Mouse (Mus musculus) embryonic facial prominence, embryonic 11.5 days (tissue): ENCODE data around the gene Dnajc5. TPM values are rescaled to one million over a fixed set of nuclear protein-coding genes. Genes with fewer than 3 reads are reported as not detected.

ENCODE experiments used
- ATAC-seq: fragments of 200-750 bp; cut with Nextera tagmentation; replicated peaks from 2 replicates; pipeline ENCODE4 v1.8.0; 2017; ENCODE audit warnings: low read depth; ENCODE audit not compliant: insufficient number of reproducible peaks, low FRiP score, low TSS enrichment
- DNase-seq: peaks from one replicate; pipeline ENCODE4 v3.0.0-alpha.2; 2015; ENCODE audit warnings: low spot score
- H3K27ac ChIP-seq: fragments of 300-500 bp; sonication (generic); replicated peaks from 2 replicates; pipeline ENCODE4 v1.5.1; 2014; ENCODE audit warnings: mild to moderate bottlenecking, low read depth, low read length, control low read depth
- H3K27me3 ChIP-seq: fragments of 300-500 bp; sonication (generic); 2 replicates; pipeline ENCODE4 v1.6.1; 2014; ENCODE audit warnings: mild to moderate bottlenecking, low read length, moderate library complexity, mixed read lengths; ENCODE audit not compliant: control insufficient read depth, insufficient read depth
- H3K36me3 ChIP-seq: fragments of 300-500 bp; sonication (generic); replicated peaks from 2 replicates; pipeline ENCODE4 v1.6.1; 2014; ENCODE audit warnings: low read depth, mild to moderate bottlenecking, low read length, moderate library complexity, mixed read lengths; ENCODE audit not compliant: control insufficient read depth, insufficient read depth
- H3K4me1 ChIP-seq: fragments of 300-500 bp; sonication (generic); 2 replicates; pipeline ENCODE4 v1.6.1; 2014; ENCODE audit warnings: low read length, mixed read lengths; ENCODE audit not compliant: control insufficient read depth, insufficient read depth
- H3K4me2 ChIP-seq: fragments of 300-500 bp; sonication (generic); 2 replicates; pipeline ENCODE4 v1.6.1; 2014; ENCODE audit warnings: low read depth, mild to moderate bottlenecking, control low read depth, low read length, moderate library complexity
- H3K4me3 ChIP-seq: fragments of 300-500 bp; sonication (generic); 2 replicates; pipeline ENCODE4 v1.5.1; 2014; ENCODE audit warnings: low read depth, low read length, control low read depth
- H3K9ac ChIP-seq: fragments of 300-500 bp; sonication (generic); replicated peaks from 2 replicates; pipeline ENCODE4 v1.6.1; 2014; ENCODE audit warnings: mild to moderate bottlenecking, control low read depth, low read length
- H3K9me3 ChIP-seq: fragments of 300-500 bp; sonication (generic); replicated peaks from 2 replicates; pipeline ENCODE4 v1.6.1; 2016; ENCODE audit warnings: mild to moderate bottlenecking, low read length, inconsistent platforms, mixed read lengths; ENCODE audit not compliant: control insufficient read depth
- WGBS: fragments of 180-500 bp; shearing (Covaris S2); extraction: QIAGEN DNeasy Blood & Tissue Kit; methylation state at CpG from one replicate; pipeline ENCODE4 v1.1.7; 2014; 5-methylcytosine and 5-hydroxymethylcytosine counted together
- polyA plus RNA-seq: library from polyadenylated mRNA; unstranded; fragments of >200 nt; fragmentation: Nextera tagmentation; extraction: Ambion mirVana; gene quantifications from 2 replicates; pipeline ENCODE4 v1.2.1, GENCODE M21; 2014

Gene Dnajc5
- polyA plus RNA-seq, 1 experiment from 2014 or later, result 79.1 TPM

DNA sequence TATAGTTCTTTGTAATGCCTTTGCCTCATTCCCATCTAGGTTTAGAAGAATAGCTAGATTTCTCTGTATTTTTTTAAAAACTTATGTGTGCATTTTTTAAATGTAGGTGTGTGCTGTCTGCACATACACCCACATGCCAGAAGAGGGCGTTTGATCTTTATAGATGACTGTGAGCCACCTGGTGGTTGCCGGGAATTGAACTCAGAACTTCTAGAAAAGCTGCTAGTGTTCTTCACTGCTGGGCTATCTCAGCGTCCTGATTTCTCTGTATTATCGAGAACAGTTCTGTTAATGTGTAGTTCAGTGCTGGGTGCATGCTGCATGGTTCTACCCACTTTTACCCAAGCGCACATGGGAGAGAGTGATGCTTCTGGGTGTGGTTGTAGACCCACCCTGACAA, 2.5 kb downstream of the Dnajc5 start:
- Histone ChIP-seq H3K27me3 (no peaks in the 10 kb centered on the region), H3K36me3 (no peaks in the 10 kb centered on the region), H3K4me3 (no peak overlapping the region), H3K9ac (no peak overlapping the region), H3K4me2 (no peak overlapping the region), H3K4me1 (no peaks in the 10 kb centered on the region), H3K27ac (no peak overlapping the region), H3K9me3 (no peaks in the 10 kb centered on the region)
- 71% methylated on average over 5 of the region's 5 CpGs for WGBS
- ATAC-seq, result no peak
- peak; percentile 48 for DNase-seq

DNA sequence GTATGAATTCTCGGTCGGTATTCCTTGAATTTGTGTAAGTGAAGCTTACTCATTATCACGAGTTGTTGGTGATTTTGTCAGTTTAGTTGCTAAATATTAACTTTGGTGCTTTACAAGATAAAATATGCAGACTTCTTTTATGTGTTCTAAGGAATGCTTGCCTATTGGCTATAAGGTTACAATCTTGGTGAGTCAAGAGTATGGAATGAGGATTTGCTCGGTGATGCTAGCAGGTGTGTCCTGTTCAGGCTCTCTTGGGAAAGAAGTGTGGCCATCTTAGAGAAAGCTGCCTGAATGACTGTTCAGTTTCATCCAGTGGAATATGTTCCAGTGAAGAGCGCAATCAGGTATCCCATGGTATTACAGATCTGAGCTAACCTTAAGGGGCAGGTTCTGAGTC, 5.2 kb downstream of the Dnajc5 start:
- Histone ChIP-seq H3K4me3 (no peak overlapping the region), H3K4me2 (no peak overlapping the region), H3K36me3 (no peaks in the 10 kb centered on the region), H3K9me3 (no peaks in the 10 kb centered on the region; the same call in 1 of the 2 replicates), H3K27me3 (no peaks in the 10 kb centered on the region), H3K27ac (no peak overlapping the region), H3K4me1 (no peaks in the 10 kb centered on the region), H3K9ac (no peak overlapping the region)
- 90% methylated on average over 5 of the region's 5 CpGs for WGBS
- ATAC-seq (no peak), DNase-seq (no peak)

DNA sequence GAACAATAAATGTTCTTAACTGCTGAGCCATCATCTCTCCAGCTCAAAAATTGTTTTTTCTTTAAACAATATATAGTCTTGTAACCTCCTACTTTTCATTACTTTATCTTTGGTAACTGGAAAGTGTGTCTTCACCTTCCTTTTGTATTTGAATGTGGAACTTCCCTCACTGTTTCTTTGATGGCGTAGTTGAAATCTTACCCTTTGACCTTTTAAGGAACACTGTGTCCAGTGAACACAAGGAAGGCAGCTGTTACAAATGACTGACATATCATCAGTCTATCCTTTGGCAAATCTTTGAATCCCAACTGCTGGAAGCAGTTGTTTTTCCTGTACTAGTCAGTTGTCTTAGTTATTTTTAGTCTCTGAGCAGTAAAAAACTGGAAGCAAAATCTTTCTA, 8.8 kb downstream of the Dnajc5 start:
- no peaks in the 10 kb centered on the region for H3K4me1 ChIP-seq
- DNase-seq (no peak), ATAC-seq (no peak)
- H3K9ac ChIP-seq, result no peak overlapping the region
- 83% methylated on average over 1 of the region's 1 CpGs for WGBS
- H3K4me3 ChIP-seq, result no peak overlapping the region
- H3K36me3 ChIP-seq, result no peaks in the 10 kb centered on the region
- no peak overlapping the region for H3K27ac ChIP-seq
- no peaks in the 10 kb centered on the region; the same call in 1 of the 2 replicates for H3K9me3 ChIP-seq
- H3K4me2 ChIP-seq, result no peak overlapping the region
- H3K27me3 ChIP-seq, result no peaks in the 10 kb centered on the region

DNA sequence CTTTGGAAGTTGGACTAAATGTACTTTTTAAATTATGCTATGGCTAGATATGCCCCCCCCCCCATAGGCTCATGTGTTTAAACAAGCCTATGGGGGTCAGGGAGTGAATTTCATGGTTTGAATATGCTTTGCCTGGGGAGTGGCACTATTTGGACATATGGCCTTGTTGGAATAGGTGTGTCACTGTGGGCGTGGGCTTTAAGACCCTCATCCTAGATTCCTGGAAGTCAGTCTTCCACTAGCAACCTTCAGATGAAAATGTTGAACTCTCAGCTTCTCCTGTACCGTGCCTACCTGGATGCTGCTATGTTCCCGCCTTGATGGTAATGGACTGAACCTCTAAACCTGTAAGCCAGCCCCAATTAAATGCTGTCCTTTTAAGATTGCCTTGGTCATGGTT, 12.3 kb downstream of the Dnajc5 start:
- Histone ChIP-seq H3K27ac (no peak overlapping the region), H3K36me3 (no peaks in the 10 kb centered on the region), H3K4me3 (no peak overlapping the region), H3K4me1 (no peaks in the 10 kb centered on the region), H3K9me3 (no peaks in the 10 kb centered on the region; the same call in 1 of the 2 replicates), H3K9ac (no peak overlapping the region), H3K27me3 (no peaks in the 10 kb centered on the region), H3K4me2 (no peak overlapping the region)
- ATAC-seq (no peak), DNase-seq (no peak)
- WGBS, result 93% methylated on average over 3 of the region's 3 CpGs

DNA sequence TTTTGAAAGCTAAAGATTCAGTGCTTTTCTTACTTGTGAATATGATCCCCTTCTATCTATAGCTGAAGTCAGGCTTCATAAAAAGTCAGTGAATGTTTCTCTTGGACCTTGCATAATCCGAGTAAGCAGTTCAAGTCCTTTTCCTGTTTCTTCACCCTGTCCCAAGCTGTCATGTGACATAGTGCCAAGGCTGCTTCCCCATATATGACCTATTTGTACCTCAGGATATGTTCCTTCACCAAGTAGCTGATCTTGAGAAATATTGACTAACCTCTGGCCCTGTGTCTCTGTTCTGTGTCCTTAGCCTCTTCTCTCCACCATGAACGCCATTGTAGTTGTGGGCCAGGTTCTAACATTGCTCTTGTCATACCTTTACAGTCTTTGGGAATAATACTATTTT, 16.1 kb downstream of the Dnajc5 start:
- 88% methylated on average over 2 of the region's 2 CpGs for WGBS

DNA sequence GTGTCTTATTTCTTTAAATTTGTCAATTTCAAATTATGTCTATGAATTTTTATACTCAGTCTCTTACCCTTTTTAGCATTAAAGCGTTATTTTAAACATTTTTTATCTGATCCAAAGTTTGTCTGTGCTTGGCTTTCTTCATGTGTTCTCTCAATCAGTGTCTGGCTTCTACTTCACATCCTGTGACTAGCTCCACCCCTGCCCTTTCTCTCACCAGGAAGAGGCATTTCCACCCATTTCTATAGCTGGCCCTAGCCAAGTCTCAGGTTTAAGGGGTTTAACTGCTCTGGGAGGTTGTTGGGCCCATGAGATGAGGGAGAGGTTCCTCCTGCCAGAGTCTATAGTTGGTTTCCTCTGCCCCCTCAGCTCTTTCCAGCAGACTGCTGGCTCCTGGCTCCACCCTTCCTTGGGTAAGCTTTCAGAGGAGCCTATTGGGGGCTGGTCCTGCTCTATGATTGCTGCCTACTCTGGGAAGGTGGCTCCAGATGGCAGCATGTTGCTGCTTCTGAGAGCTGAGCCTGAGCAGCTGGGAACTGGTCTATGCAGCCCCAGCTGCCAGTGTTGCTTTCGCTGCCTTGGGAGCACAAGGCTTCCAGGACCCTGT, 17.3 kb downstream of the Dnajc5 start:
- no peak overlapping the region for H3K4me3 ChIP-seq
- H3K27ac ChIP-seq, result no peak overlapping the region
- no peak overlapping the region for H3K4me2 ChIP-seq
- H3K4me1 ChIP-seq, result no peaks in the 10 kb centered on the region
- ATAC-seq, result 0 out of 2 replicates have a peak, but pooled peaks have one; percentile 62
- H3K9ac ChIP-seq, result no peak overlapping the region
- H3K36me3 ChIP-seq, result no peaks in the 10 kb centered on the region
- no peaks in the 10 kb centered on the region for H3K27me3 ChIP-seq
- DNase-seq, result peak; percentile 5
- 94% methylated on average over 2 of the region's 2 CpGs for WGBS
- no peaks in the 10 kb centered on the region for H3K9me3 ChIP-seq

More for the DNA sequence above, 16.1 kb downstream of the Dnajc5 start:
- Histone ChIP-seq H3K27ac (no peak overlapping the region), H3K4me1 (no peaks in the 10 kb centered on the region), H3K9ac (no peak overlapping the region), H3K4me3 (no peak overlapping the region), H3K27me3 (no peaks in the 10 kb centered on the region), H3K36me3 (no peaks in the 10 kb centered on the region), H3K4me2 (no peak overlapping the region), H3K9me3 (no peaks in the 10 kb centered on the region)
- DNase-seq (no peak), ATAC-seq (no peak)

DNA sequence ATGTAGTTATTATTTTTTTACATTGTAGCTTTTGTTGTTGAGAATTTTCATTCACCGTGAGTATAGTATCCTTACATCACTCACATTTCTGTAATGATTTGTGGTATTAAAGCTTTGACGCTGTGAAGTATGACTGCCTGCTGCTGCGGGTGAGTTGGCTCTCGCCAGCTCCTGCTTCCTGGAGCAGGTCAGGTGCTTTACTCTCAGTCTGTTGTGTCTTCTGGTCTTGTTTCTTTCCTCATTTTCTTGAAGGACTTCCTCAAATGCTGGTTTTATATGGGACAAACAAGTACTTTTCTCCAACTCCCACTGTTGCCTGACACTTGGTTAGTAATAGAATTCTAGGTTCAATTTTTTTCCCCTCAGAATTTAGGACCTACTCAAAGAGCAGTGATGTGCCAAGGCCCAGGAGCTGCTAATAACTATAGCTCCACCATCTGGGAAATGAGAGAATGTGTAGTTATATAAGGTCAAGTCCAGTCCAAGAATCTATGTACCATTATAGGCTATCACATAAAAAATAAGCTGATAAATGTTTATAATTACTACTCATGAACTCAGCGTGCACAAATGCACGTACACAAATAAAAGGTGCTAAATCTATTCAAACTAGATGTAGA, 21.6 kb downstream of the Dnajc5 start:
- Histone ChIP-seq H3K9me3 (no peaks in the 10 kb centered on the region), H3K4me1 (no peaks in the 10 kb centered on the region), H3K27me3 (no peaks in the 10 kb centered on the region), H3K27ac (no peak overlapping the region), H3K9ac (no peak overlapping the region), H3K4me3 (no peak overlapping the region), H3K4me2 (no peak overlapping the region), H3K36me3 (no peaks in the 10 kb centered on the region)
- ATAC-seq, result no peak
- DNase-seq, result no peak
- WGBS, result 94% methylated on average over 6 of the region's 6 CpGs

DNA sequence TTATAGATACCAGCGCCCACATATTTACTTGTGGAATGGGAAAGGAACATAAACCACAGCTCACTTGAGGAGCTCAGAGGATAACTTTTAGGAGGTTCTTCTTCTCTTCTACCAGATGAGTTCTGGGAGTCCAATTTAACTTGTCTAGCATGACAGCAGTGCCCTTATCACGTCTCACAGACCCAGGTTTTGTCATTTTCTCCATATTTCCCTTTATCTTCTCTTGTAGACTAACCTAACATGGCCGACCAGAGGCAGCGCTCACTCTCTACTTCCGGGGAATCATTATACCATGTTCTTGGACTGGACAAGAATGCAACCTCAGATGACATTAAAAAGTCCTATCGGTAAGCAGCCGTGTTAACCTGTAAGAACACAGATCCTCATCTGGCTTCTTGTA, 25.9 kb downstream of the Dnajc5 start:
- Histone ChIP-seq H3K9ac (no peak overlapping the region), H3K4me2 (no peak overlapping the region), H3K36me3 (peaks cover 13% of the 10 kb centered on the region), H3K4me1 (no peaks in the 10 kb centered on the region), H3K27ac (no peak overlapping the region), H3K4me3 (no peak overlapping the region), H3K27me3 (no peaks in the 10 kb centered on the region), H3K9me3 (no peaks in the 10 kb centered on the region)
- 95% methylated on average over 7 of the region's 7 CpGs for WGBS
- no peak for ATAC-seq
- no peak for DNase-seq
